Mouse (Mus musculus) liver, adult 2 months (tissue): ENCODE data around the gene Ctnnbl1. TPM values are rescaled to one million over a fixed set of nuclear protein-coding genes. Genes with fewer than 3 reads are reported as not detected.

ENCODE experiments used
- DNase-seq: peaks from one replicate; pipeline ENCODE4 v3.0.0-alpha.2; 2011; ENCODE audit warnings: low read depth, low spot score; ENCODE audit errors: extremely low read depth
- H3K27ac ChIP-seq: fragments of 200-500 bp; replicated peaks from 2 replicates; pipeline ENCODE4 v1.5.1; 2012; ENCODE audit warnings: low read depth, mild to moderate bottlenecking, control low read depth, inconsistent platforms, low read length; ENCODE audit not compliant: insufficient read depth
- H3K27me3 ChIP-seq: fragments of 200-500 bp; 2 replicates; pipeline ENCODE4 v1.6.1; 2012; ENCODE audit warnings: mild to moderate bottlenecking, moderate library complexity, low read length, inconsistent platforms; ENCODE audit not compliant: control insufficient read depth, insufficient read depth
- H3K36me3 ChIP-seq: fragments of 200-500 bp; 2 replicates; pipeline ENCODE4 v1.6.1; 2012; ENCODE audit warnings: low read length, inconsistent platforms; ENCODE audit not compliant: control insufficient read depth, insufficient read depth
- H3K4me1 ChIP-seq: fragments of 200-500 bp; 2 replicates; pipeline ENCODE4 v1.6.1; 2011; ENCODE audit warnings: low read length; ENCODE audit not compliant: control insufficient read depth, insufficient read depth
- H3K4me3 ChIP-seq: fragments of 200-500 bp; 2 replicates; pipeline ENCODE4 v1.5.1; 2011; ENCODE audit warnings: low read depth, mild to moderate bottlenecking, control low read depth, low read length, moderate library complexity; ENCODE audit not compliant: insufficient read depth
- H3K79me2 ChIP-seq: fragments of 200-500 bp; 2 replicates; pipeline ENCODE4 v1.6.1; 2012; ENCODE audit warnings: inconsistent platforms, mild to moderate bottlenecking, low read length, moderate library complexity; ENCODE audit not compliant: control insufficient read depth, insufficient read depth
- H3K9ac ChIP-seq: fragments of 200-500 bp; 2 replicates; pipeline ENCODE4 v1.6.1; 2012; ENCODE audit warnings: low read depth, mild to moderate bottlenecking, control low read depth, inconsistent platforms, low read length
- CTCF ChIP-seq: fragments of 200-500 bp; IDR thresholded peaks from 2 replicates; pipeline ENCODE4 v1.5.1; 2011; ENCODE audit warnings: low read depth, low read length, control low read depth
- POLR2A ChIP-seq: fragments of 200-500 bp; IDR thresholded peaks from 2 replicates; pipeline ENCODE4 v1.6.1; 2011; ENCODE audit warnings: low read length, control low read depth; ENCODE audit not compliant: insufficient read depth; ENCODE audit errors: extremely low read depth
- WGBS: fragments of 180-500 bp; shearing (Covaris S2); methylation state at CpG from one replicate; pipeline ENCODE4 v1.1.7; 2018; 5-methylcytosine and 5-hydroxymethylcytosine counted together
- polyA plus RNA-seq: library from polyadenylated mRNA; depleted of rRNA; stranded (reverse); fragments of >200 nt; gene quantifications from 2 replicates; pipeline ENCODE4 v1.2.3, GENCODE M21; 2012
- total RNA-seq: library from RNA; depleted of rRNA; stranded (reverse); fragments of >200 nt; gene quantifications from 2 replicates; pipeline ENCODE4 v1.2.3, GENCODE M21; 2014

Gene Ctnnbl1
- total and polyA plus RNA-seq, 2 experiments = 10.1 to 14.4 TPM

DNA sequence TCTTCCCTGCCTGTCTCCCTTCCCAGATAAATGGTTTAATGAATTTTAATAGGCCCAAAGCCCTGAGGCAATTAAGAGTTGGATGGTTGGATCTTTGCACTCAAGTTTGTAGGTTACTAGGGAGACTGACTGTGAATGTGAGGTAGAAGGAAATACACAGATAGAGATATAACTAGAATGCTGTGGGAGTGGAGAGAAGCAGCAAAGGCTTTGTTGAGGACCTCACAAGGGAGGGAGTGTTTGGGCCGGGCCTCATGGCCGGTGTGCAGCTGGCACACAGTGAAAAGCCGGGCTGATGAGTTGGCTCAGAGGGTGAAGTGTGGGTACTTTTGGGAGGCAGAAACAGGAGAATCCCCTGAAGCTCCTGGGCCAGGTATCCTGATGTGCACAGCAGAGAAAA lies 43.8 kb downstream of the Ctnnbl1 start:
- H3K79me2 ChIP-seq = no peaks in the 10 kb centered on the region
- H3K27ac ChIP-seq = no peak overlapping the region
- WGBS = 95% methylated on average over 3 of the region's 3 CpGs
- H3K36me3 ChIP-seq = peaks cover 13% of the 10 kb centered on the region
- H3K4me3 ChIP-seq = no peak overlapping the region
- DNase-seq = no peak
- TF ChIP-seq POLR2A = no peak
- no peak for TF ChIP-seq CTCF
- H3K4me1 ChIP-seq = no peaks in the 10 kb centered on the region
- no peak overlapping the region for H3K9ac ChIP-seq
- H3K27me3 ChIP-seq = no peaks in the 10 kb centered on the region

DNA sequence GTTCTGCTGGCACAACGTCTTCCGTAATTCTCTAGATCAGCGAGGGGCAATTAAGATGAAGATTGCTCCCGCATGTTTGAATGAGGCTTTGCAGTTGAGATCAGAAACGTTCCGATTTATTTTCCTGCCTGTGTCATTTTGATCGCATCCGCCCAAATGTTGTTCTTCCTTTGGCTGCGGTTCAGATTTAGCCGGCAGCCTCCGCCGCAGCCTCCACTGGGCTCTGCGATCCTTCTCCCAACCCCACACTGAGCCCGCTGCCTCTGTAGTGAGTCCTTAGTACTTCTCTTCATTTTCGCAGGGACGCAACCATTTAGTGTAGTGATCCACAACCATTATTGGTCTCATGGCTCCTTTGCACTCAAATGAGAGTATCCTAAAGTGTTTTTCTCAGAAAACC lies 46.0 kb downstream of the Ctnnbl1 start:
- H3K4me1 ChIP-seq = no peaks in the 10 kb centered on the region
- H3K27me3 ChIP-seq = no peaks in the 10 kb centered on the region
- H3K79me2 ChIP-seq = no peaks in the 10 kb centered on the region
- no peak overlapping the region for H3K9ac ChIP-seq
- WGBS = 94% methylated on average over 16 of the region's 16 CpGs
- no peak for TF ChIP-seq CTCF
- no peak for TF ChIP-seq POLR2A
- H3K36me3 ChIP-seq = peaks cover 5% of the 10 kb centered on the region; the same call in 1 of the 2 replicates
- H3K4me3 ChIP-seq = no peak overlapping the region
- DNase-seq = no peak
- no peak overlapping the region for H3K27ac ChIP-seq

DNA sequence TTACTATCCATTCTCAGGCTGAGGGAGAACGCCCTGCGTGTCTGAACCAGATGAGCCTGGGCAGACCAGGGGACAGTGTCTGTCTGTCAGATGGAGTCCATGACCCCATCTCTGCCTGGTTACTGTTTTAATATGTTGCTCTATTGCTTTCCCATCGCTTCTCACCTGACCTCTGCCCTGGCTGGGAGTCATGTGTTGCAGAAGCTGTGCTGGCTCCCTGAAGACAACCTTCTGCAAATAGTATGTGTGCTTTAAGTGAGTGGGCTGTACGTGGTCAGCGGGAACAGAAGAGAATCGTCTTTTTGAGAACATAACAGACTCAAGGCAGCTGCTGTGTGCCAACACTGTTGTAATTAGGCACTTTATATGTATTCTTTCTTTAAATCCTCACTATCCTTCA lies 47.0 kb downstream of the Ctnnbl1 start:
- no peaks in the 10 kb centered on the region for H3K79me2 ChIP-seq
- H3K9ac ChIP-seq = no peak overlapping the region
- H3K27me3 ChIP-seq = no peaks in the 10 kb centered on the region
- no peaks in the 10 kb centered on the region for H3K4me1 ChIP-seq
- no peak overlapping the region for H3K4me3 ChIP-seq
- peaks cover 6% of the 10 kb centered on the region for H3K36me3 ChIP-seq
- no peak overlapping the region for H3K27ac ChIP-seq
- WGBS = 41% methylated on average over 6 of the region's 6 CpGs
- peak; percentile 24 for DNase-seq
- no peak for TF ChIP-seq POLR2A
- TF ChIP-seq CTCF = no peak

DNA sequence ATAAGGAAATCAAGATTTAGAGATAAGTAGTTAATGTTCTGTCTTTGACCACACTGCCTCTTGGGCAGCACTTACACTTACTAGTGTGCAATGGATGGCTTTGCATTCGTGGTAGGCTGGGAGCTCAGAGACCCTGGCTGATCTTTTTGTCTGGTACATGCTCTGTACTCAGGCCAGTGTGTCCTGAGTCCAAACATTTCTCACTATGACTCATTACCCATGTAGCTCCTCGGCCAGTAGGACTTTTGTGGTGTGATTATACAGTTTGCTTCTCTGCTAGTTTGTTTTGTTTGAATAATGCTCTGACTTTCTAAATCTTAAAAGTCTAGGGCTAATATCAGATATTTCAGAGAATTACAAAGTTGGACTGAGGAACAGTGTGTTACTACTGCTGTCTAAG lies 47.4 kb downstream of the Ctnnbl1 start:
- Histone ChIP-seq H3K27me3 (no peaks in the 10 kb centered on the region), H3K27ac (no peak overlapping the region), H3K9ac (no peak overlapping the region), H3K36me3 (peaks cover 7% of the 10 kb centered on the region; the same call in 1 of the 2 replicates), H3K4me3 (no peak overlapping the region), H3K79me2 (no peaks in the 10 kb centered on the region), H3K4me1 (no peaks in the 10 kb centered on the region)
- 53% methylated on average over 2 of the region's 2 CpGs for WGBS
- no peak for TF ChIP-seq CTCF
- no peak for TF ChIP-seq POLR2A
- no peak for DNase-seq

DNA sequence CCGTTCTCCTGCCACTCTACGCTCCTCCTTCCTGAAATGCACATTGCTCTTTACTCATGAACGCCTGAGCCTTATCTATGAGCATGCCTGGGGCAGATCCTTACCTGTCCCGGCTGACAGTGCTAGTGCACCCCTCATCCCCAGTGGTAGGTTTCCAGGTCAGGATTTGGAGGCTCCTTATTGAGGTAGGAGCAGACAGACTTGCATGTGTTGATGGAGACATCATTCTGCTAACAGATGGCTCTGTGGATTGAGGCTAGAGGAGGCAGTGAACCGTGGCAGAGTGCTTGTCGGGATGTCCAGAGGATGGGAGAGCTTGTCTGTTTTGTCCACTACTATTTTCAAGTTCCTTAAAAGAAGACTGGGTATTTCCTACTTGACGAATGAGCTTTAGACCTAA lies 52.0 kb downstream of the Ctnnbl1 start:
- Histone ChIP-seq H3K9ac (no peak overlapping the region), H3K27ac (no peak overlapping the region), H3K4me1 (no peaks in the 10 kb centered on the region), H3K4me3 (no peak overlapping the region), H3K79me2 (no peaks in the 10 kb centered on the region), H3K36me3 (peaks cover 12% of the 10 kb centered on the region; the same call in 1 of the 2 replicates), H3K27me3 (no peaks in the 10 kb centered on the region)
- WGBS = 96% methylated on average over 7 of the region's 7 CpGs
- no peak for DNase-seq
- TF ChIP-seq CTCF (no peak), POLR2A (no peak)

DNA sequence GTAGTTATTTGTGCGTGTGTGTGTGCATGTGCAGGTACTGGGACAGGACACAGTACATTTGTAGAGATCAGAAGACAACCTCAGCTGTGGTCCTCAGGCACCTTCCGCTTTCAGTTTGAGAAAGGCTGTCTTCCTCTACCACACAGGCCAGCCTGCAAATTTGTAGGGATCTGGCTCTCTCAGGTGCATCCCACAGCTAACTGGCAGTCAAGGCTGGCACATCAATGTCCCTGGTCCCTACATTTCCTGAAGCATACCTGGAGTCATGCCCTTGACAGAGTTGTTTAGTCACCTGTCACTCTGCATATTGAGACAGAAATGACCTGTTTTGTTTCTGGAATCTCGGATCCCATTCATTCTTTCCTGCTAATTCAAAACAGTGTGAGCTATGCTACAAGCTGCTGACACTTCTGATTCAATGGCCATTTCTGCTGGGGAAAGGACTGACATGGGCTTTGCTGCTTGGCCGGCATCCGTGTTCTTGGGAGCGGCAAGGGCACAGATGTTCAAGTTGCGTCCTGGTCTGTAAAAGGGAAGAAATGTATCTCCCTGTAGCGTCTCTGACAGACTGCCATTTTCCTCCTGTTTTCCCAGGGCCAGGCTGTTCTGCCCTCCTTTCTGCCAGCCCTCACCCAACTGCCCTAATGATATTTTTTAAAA lies 53.8 kb downstream of the Ctnnbl1 start:
- WGBS = 82% methylated on average over 8 of the region's 8 CpGs
- TF ChIP-seq POLR2A = no peak
- no peak for TF ChIP-seq CTCF
- DNase-seq = no peak
- no peaks in the 10 kb centered on the region for H3K79me2 ChIP-seq
- H3K4me3 ChIP-seq = no peak overlapping the region
- H3K27me3 ChIP-seq = no peaks in the 10 kb centered on the region
- H3K4me1 ChIP-seq = no peaks in the 10 kb centered on the region
- no peak overlapping the region for H3K9ac ChIP-seq
- H3K27ac ChIP-seq = no peak overlapping the region
- peaks cover 12% of the 10 kb centered on the region; the same call in 1 of the 2 replicates for H3K36me3 ChIP-seq
